Mouse (Mus musculus): ENCODE results near the gene Fam213b.

- no peak for TF ChIP-seq CTCF (IDR thresholded peaks at IDR 0.05; ENCODE audit: low read depth, low read length)
- no peak for TF ChIP-seq POLR2A (IDR thresholded peaks at IDR 0.05; ENCODE audit: extremely low read depth, insufficient read depth, low read length)
Observed at GRCm38 (mm10) chr4:154873186-154873585, 25.7 kb downstream of the Fam213b start.

Measured in liver, adult 2 months (tissue).